Mouse (Mus musculus): ENCODE data around the gene Snrpc. TPM values are rescaled to one million over a fixed set of nuclear protein-coding genes. Genes with fewer than 3 reads are reported as not detected.

The Snrpc gene
- total and polyA plus RNA-seq, 2 experiments, result 24.4 to 42.2 TPM

- no peak overlapping the region for H3K9ac ChIP-seq (ENCODE audit: low read depth, low read length)
- TF ChIP-seq CTCF (IDR thresholded peaks at IDR 0.05; ENCODE audit: low read depth, low read length) (no peak), POLR2A (IDR thresholded peaks at IDR 0.05; ENCODE audit: extremely low read depth, insufficient read depth, low read length) (no peak)
- H3K4me1 ChIP-seq (ENCODE audit: control insufficient read depth, insufficient read depth, low read length), result peaks cover 10% of the 10 kb centered on the region
Measured at GRCm38 (mm10) chr17:27859131-27859530, 21.2 kb downstream of the Snrpc start.

GRCm38 (mm10) chr17:27865461-27865860, 27.5 kb downstream of the Snrpc start:
- 65% methylated on average over 2 of the region's 2 CpGs for WGBS

More at GRCm38 (mm10) chr17:27859131-27859530, 21.2 kb downstream of the Snrpc start:
- Histone ChIP-seq H3K27ac (replicated peaks; ENCODE audit: insufficient read depth, low read depth, low read length) (no peak overlapping the region), H3K4me3 (ENCODE audit: insufficient read depth, low read depth, low read length) (no peak overlapping the region), H3K27me3 (ENCODE audit: control insufficient read depth, insufficient read depth, low read length) (no peaks in the 10 kb centered on the region), H3K36me3 (ENCODE audit: control insufficient read depth, insufficient read depth, low read length) (no peaks in the 10 kb centered on the region), H3K79me2 (ENCODE audit: control insufficient read depth, insufficient read depth, low read length) (peaks cover 18% of the 10 kb centered on the region)
- no peak for DNase-seq (ENCODE audit: extremely low read depth, low read depth, low spot score)
- WGBS, result 86% methylated on average over 2 of the region's 2 CpGs

DNA sequence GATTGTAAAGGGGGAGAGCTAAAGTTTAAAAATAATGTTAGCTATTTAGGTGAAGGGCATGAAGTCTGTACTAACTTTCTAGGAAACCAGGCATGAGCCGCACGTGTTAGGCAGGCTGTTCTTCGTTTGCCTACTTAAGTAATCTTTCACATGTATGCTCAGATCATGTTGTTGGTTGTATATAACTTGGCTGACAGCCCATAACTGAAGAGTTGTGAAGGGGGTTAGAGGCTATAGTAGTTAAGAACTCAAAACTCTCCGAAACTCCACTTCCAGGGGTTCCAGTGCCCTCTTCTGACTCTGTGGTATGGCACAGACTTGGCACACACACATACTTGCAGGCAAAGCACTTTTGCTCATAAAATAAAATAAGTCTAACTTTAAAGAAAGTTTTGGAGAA, 28.8 kb downstream of the Snrpc start:
- DNase-seq (ENCODE audit: extremely low read depth, low read depth, low spot score), result no peak
- H3K4me1 ChIP-seq (ENCODE audit: control insufficient read depth, insufficient read depth, low read length), result no peaks in the 10 kb centered on the region
- WGBS, result 73% methylated on average over 4 of the region's 4 CpGs
- TF ChIP-seq POLR2A (IDR thresholded peaks at IDR 0.05; ENCODE audit: extremely low read depth, insufficient read depth, low read length) (no peak), CTCF (IDR thresholded peaks at IDR 0.05; ENCODE audit: low read depth, low read length) (no peak)
- no peaks in the 10 kb centered on the region for H3K36me3 ChIP-seq (ENCODE audit: control insufficient read depth, insufficient read depth, low read length)
- H3K9ac ChIP-seq (ENCODE audit: low read depth, low read length), result no peak overlapping the region
- no peaks in the 10 kb centered on the region for H3K27me3 ChIP-seq (ENCODE audit: control insufficient read depth, insufficient read depth, low read length)
- H3K27ac ChIP-seq (replicated peaks; ENCODE audit: insufficient read depth, low read depth, low read length), result no peak overlapping the region
- H3K4me3 ChIP-seq (ENCODE audit: insufficient read depth, low read depth, low read length), result no peak overlapping the region
- peaks cover 35% of the 10 kb centered on the region for H3K79me2 ChIP-seq (ENCODE audit: control insufficient read depth, insufficient read depth, low read length)

More at GRCm38 (mm10) chr17:27865461-27865860, 27.5 kb downstream of the Snrpc start:
- H3K27ac ChIP-seq (replicated peaks; ENCODE audit: insufficient read depth, low read depth, low read length), result no peak overlapping the region
- H3K79me2 ChIP-seq (ENCODE audit: control insufficient read depth, insufficient read depth, low read length), result peaks cover 37% of the 10 kb centered on the region
- H3K36me3 ChIP-seq (ENCODE audit: control insufficient read depth, insufficient read depth, low read length), result no peaks in the 10 kb centered on the region
- TF ChIP-seq CTCF (IDR thresholded peaks at IDR 0.05; ENCODE audit: low read depth, low read length) (no peak), POLR2A (IDR thresholded peaks at IDR 0.05; ENCODE audit: extremely low read depth, insufficient read depth, low read length) (no peak)
- H3K4me1 ChIP-seq (ENCODE audit: control insufficient read depth, insufficient read depth, low read length), result no peaks in the 10 kb centered on the region
- no peak overlapping the region for H3K4me3 ChIP-seq (ENCODE audit: insufficient read depth, low read depth, low read length)
- peak; percentile 11 for DNase-seq (ENCODE audit: extremely low read depth, low read depth, low spot score)
- H3K27me3 ChIP-seq (ENCODE audit: control insufficient read depth, insufficient read depth, low read length), result no peaks in the 10 kb centered on the region
- H3K9ac ChIP-seq (ENCODE audit: low read depth, low read length), result no peak overlapping the region

- Histone ChIP-seq H3K36me3 (ENCODE audit: control insufficient read depth, insufficient read depth, low read length) (no peaks in the 10 kb centered on the region), H3K9ac (ENCODE audit: low read depth, low read length) (no peak overlapping the region), H3K4me3 (ENCODE audit: insufficient read depth, low read depth, low read length) (no peak overlapping the region), H3K79me2 (ENCODE audit: control insufficient read depth, insufficient read depth, low read length) (peaks cover 26% of the 10 kb centered on the region; the same call in 1 of the 2 replicates), H3K4me1 (ENCODE audit: control insufficient read depth, insufficient read depth, low read length) (no peaks in the 10 kb centered on the region; the same call in 1 of the 2 replicates), H3K27ac (replicated peaks; ENCODE audit: insufficient read depth, low read depth, low read length) (no peak overlapping the region), H3K27me3 (ENCODE audit: control insufficient read depth, insufficient read depth, low read length) (no peaks in the 10 kb centered on the region)
- no peak for DNase-seq (ENCODE audit: extremely low read depth, low read depth, low spot score)
- WGBS, result 94% methylated on average over 3 of the region's 3 CpGs
- TF ChIP-seq POLR2A (IDR thresholded peaks at IDR 0.05; ENCODE audit: extremely low read depth, insufficient read depth, low read length) (no peak), CTCF (IDR thresholded peaks at IDR 0.05; ENCODE audit: low read depth, low read length) (no peak)
Measured at GRCm38 (mm10) chr17:27871851-27872250, 33.9 kb downstream of the Snrpc start.

GRCm38 (mm10) chr17:27873583-27873982, 35.6 kb downstream of the Snrpc start:
- 71% methylated on average over 3 of the region's 3 CpGs for WGBS
- TF ChIP-seq CTCF (IDR thresholded peaks at IDR 0.05; ENCODE audit: low read depth, low read length) (no peak), POLR2A (IDR thresholded peaks at IDR 0.05; ENCODE audit: extremely low read depth, insufficient read depth, low read length) (no peak)
- H3K36me3 ChIP-seq (ENCODE audit: control insufficient read depth, insufficient read depth, low read length), result 0 out of 2 replicates have a peak, but pooled peaks cover 1% of the 10 kb centered on the region

DNA sequence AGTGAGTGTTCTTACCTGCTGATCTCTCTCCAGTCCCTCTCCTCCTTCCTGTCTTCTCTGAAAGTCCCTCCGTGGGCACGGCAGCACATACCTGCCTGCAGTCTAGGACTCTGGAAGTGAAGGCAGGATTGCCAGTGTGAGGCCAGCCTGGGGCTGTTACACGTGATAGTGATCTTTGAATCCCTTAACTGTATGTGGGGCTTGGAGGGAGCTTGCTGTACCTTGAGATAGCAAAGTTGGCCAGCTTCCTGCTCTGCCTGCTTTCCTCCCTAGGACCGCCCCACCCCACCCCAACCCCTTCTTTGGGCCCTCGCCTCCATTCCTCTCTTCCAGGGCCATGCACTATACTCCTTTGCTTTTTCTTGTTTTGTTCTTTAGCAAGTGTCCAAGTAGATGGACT, 36.6 kb downstream of the Snrpc start:
- Histone ChIP-seq H3K79me2 (ENCODE audit: control insufficient read depth, insufficient read depth, low read length) (peaks cover 19% of the 10 kb centered on the region; the same call in 1 of the 2 replicates), H3K27me3 (ENCODE audit: control insufficient read depth, insufficient read depth, low read length) (no peaks in the 10 kb centered on the region), H3K27ac (replicated peaks; ENCODE audit: insufficient read depth, low read depth, low read length) (no peak overlapping the region), H3K4me1 (ENCODE audit: control insufficient read depth, insufficient read depth, low read length) (no peaks in the 10 kb centered on the region; the same call in 1 of the 2 replicates), H3K36me3 (ENCODE audit: control insufficient read depth, insufficient read depth, low read length) (0 out of 2 replicates have a peak, but pooled peaks cover 2% of the 10 kb centered on the region), H3K9ac (ENCODE audit: low read depth, low read length) (no peak overlapping the region), H3K4me3 (ENCODE audit: insufficient read depth, low read depth, low read length) (no peak overlapping the region)
- WGBS, result 61% methylated on average over 5 of the region's 5 CpGs
- no peak for DNase-seq (ENCODE audit: extremely low read depth, low read depth, low spot score)
- TF ChIP-seq POLR2A (IDR thresholded peaks at IDR 0.05; ENCODE audit: extremely low read depth, insufficient read depth, low read length), result no peak
- no peak for TF ChIP-seq CTCF (IDR thresholded peaks at IDR 0.05; ENCODE audit: low read depth, low read length)

More at GRCm38 (mm10) chr17:27873583-27873982, 35.6 kb downstream of the Snrpc start:
- no peak for DNase-seq (ENCODE audit: extremely low read depth, low read depth, low spot score)
- H3K9ac ChIP-seq (ENCODE audit: low read depth, low read length), result no peak overlapping the region
- H3K4me3 ChIP-seq (ENCODE audit: insufficient read depth, low read depth, low read length), result no peak overlapping the region
- peaks cover 19% of the 10 kb centered on the region; the same call in 1 of the 2 replicates for H3K79me2 ChIP-seq (ENCODE audit: control insufficient read depth, insufficient read depth, low read length)
- H3K4me1 ChIP-seq (ENCODE audit: control insufficient read depth, insufficient read depth, low read length), result no peaks in the 10 kb centered on the region; the same call in 1 of the 2 replicates
- H3K27me3 ChIP-seq (ENCODE audit: control insufficient read depth, insufficient read depth, low read length), result no peaks in the 10 kb centered on the region
- H3K27ac ChIP-seq (replicated peaks; ENCODE audit: insufficient read depth, low read depth, low read length), result no peak overlapping the region
